Mouse (Mus musculus) testis, postnatal 10 days (tissue): ENCODE results near the gene Arhgef7.
A peak's percentile ranks its signal among the peaks of the same experiment; 100 is the strongest.

ENCODE experiments used
- DNase-seq: peaks from one replicate; pipeline ENCODE4 v3.0.0; 2021; ENCODE audit warnings: low spot score

Arhgef7 gene

GRCm38 (mm10) chr8:11767213-11767840, 39.8 kb downstream of the Arhgef7 start:
- no peak for DNase-seq

- DNase-seq, result no peak
These were observed 42.5 kb downstream of the Arhgef7 start for GRCm38 (mm10) chr8:11770001-11770400.

GRCm38 (mm10) chr8:11770521-11771080, 43.1 kb downstream of the Arhgef7 start:
- DNase-seq, result no peak

GRCm38 (mm10) chr8:11771608-11772007, 44.1 kb downstream of the Arhgef7 start:
- no peak for DNase-seq

- DNase-seq, result no peak
These were observed 46.9 kb downstream of the Arhgef7 start for GRCm38 (mm10) chr8:11774195-11775076.

GRCm38 (mm10) chr8:11775889-11776288, 48.4 kb downstream of the Arhgef7 start:
- DNase-seq, result no peak

- DNase-seq, result no peak
These were observed 49.1 kb downstream of the Arhgef7 start for GRCm38 (mm10) chr8:11776451-11777180.

- no peak for DNase-seq
These were observed 49.7 kb downstream of the Arhgef7 start for GRCm38 (mm10) chr8:11777201-11777600.

GRCm38 (mm10) chr8:11778646-11779433, 51.3 kb downstream of the Arhgef7 start:
- DNase-seq, result no peak

- no peak for DNase-seq
These were observed 52.5 kb downstream of the Arhgef7 start for GRCm38 (mm10) chr8:11779844-11780634.

- DNase-seq, result no peak
These were observed 53.1 kb downstream of the Arhgef7 start for GRCm38 (mm10) chr8:11780641-11781040.

- no peak for DNase-seq
These were observed 55.1 kb downstream of the Arhgef7 start for GRCm38 (mm10) chr8:11782607-11783006.

- no peak for DNase-seq
These were observed 56.5 kb downstream of the Arhgef7 start for GRCm38 (mm10) chr8:11783861-11784594.

- no peak for DNase-seq
These were observed 57.6 kb downstream of the Arhgef7 start for GRCm38 (mm10) chr8:11785121-11785520.

GRCm38 (mm10) chr8:11785539-11786046, 58.1 kb downstream of the Arhgef7 start:
- no peak for DNase-seq

GRCm38 (mm10) chr8:11788252-11788651, 60.7 kb downstream of the Arhgef7 start:
- DNase-seq, result peak; percentile 74

- DNase-seq, result no peak
These were observed 61.6 kb downstream of the Arhgef7 start for GRCm38 (mm10) chr8:11789168-11789567.

GRCm38 (mm10) chr8:11794956-11795355, 67.4 kb downstream of the Arhgef7 start:
- DNase-seq, result no peak

GRCm38 (mm10) chr8:11797128-11797527, 69.6 kb downstream of the Arhgef7 start:
- peak; percentile 59 for DNase-seq
